Mouse (Mus musculus): ENCODE data around the gene Atp6v0a2. TPM values are rescaled to one million over a fixed set of nuclear protein-coding genes. Genes with fewer than 3 reads are reported as not detected.

The Atp6v0a2 gene
- 10 to 100 TPM; 50.6 to 54.7 TPM for total RNA-seq (2023)

GRCm38 (mm10) chr5:124628448-124629363 lies at the start of gene Atp6v0a2:
Gene Atp6v0a2 (plus strand): TSS chr5:124628576.

GRCm38 (mm10) chr5:124578633-124579317 lies 49.6 kb upstream of the Atp6v0a2 start, which contains the start of the genes Eif2b1 and Gtf2h3:
Gene Eif2b1 (minus strand): TSS chr5:124579131.
Gene Gtf2h3 (plus strand): TSS chr5:124579140.

GRCm38 (mm10) chr5:124724997-124725396 lies 96.6 kb downstream of the Atp6v0a2 start, which contains the start of gene Dnah10:
Gene Dnah10 (plus strand): TSS chr5:124725085.

Other genes with a start within 250 kb of the Atp6v0a2 start
- gene Sbno1, start 202.6 kb upstream of the Atp6v0a2 start, total RNA-seq (2023): 100 to 1,000 TPM; 124 to 127 TPM
- gene Kmt5a, start 188.6 kb upstream of the Atp6v0a2 start, total RNA-seq (2023): 100 to 1,000 TPM; 105 to 109 TPM
- gene Rilpl2, start 150.2 kb upstream of the Atp6v0a2 start, total RNA-seq (2023): 100 to 1,000 TPM; 205 to 235 TPM
- gene Snrnp35, start 145.4 kb upstream of the Atp6v0a2 start, total RNA-seq (2023): 10 to 100 TPM; 14.8 to 16.8 TPM
- 1 to 10 TPM; 2.9 to 5.8 TPM for gene Rilpl1, start 97.2 kb upstream of the Atp6v0a2 start, total RNA-seq (2023)
- 100 to 1,000 TPM; 175 to 201 TPM for gene Tmed2, start 87.9 kb upstream of the Atp6v0a2 start, total RNA-seq (2023)
- gene Ddx55, start 75.7 kb upstream of the Atp6v0a2 start, total RNA-seq (2023): 10 to 100 TPM; 22.0 to 23.7 TPM
- gene Eif2b1, start 49.4 kb upstream of the Atp6v0a2 start, total RNA-seq (2023): 10 to 100 TPM; 21.5 to 22.5 TPM
- 10 to 100 TPM; 12.3 to 12.7 TPM for gene Gtf2h3, start 49.4 kb upstream of the Atp6v0a2 start, total RNA-seq (2023)
- not detected for gene Dnah10, start 96.5 kb downstream of the Atp6v0a2 start, total RNA-seq (2023)
- gene Ccdc92, start 233.8 kb downstream of the Atp6v0a2 start, total RNA-seq (2023): under 1 TPM in 1 of 2 experiments, not detected in 1; 0.94 TPM
- 10 to 100 TPM; 11.9 to 12.1 TPM for gene Zfp664, start 234.1 kb downstream of the Atp6v0a2 start, total RNA-seq (2023)

Data from monocyte, adult 59 days (primary cell).